29 mouse cellular contexts compared by ENCODE assay signal in the genomic region with DNA sequence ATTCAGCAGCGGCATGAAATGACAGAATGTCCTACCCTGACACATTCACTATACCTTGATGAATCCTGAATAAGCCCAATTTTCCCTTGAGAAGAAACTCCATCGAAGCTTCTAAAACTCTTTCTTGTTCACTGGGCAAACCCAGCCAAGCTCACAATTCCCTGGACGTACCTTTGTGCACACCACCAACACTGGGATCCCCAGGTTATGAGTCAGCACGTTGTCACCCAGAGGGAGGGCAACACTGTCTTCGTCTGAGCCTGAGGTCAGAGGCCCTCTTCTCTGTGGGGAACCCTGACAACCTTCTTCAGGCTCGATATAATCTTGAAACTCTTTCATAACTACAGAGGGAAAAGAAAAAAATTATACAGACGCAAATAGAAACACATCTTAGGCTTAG.
"Had no signal": no experiment of that assay in that cellular context is flagged by ENCODE, and none has a peak within 500 bp of the region (broad histone marks: within the 10 kb centered on the region; RNA-seq: fewer than 3 reads in every experiment).

No protein-coding gene starts in this region.

- H3K27ac ChIP-seq: heart, embryonic 13.5 days; heart, embryonic 15.5 days; hindbrain, embryonic 10.5 days; hindbrain, embryonic 12.5 days; hindbrain, embryonic 13.5 days; hindbrain, embryonic 14.5 days; hindbrain, embryonic 15.5 days; hindbrain, postnatal 0 days; intestine, embryonic 15.5 days; kidney, embryonic 15.5 days; kidney, postnatal 0 days; layer of hippocampus, adult 2 months; left cerebral cortex, adult 2 months had no signal

- DNase-seq: heart, postnatal 10 days; heart, postnatal 14 days; heart, postnatal 36 days; heart, postnatal 4 days; kidney, adult 11 months; kidney, adult 18-20 months; kidney, adult 2 months; kidney, adult 8-10 months; kidney, adult 9 months; kidney, postnatal 10 days; kidney, postnatal 14 days; kidney, postnatal 25 days; kidney, postnatal 36 days; kidney, postnatal 4 days; layer of hippocampus, adult 9-11 months; layer of hippocampus, postnatal 36 days had no signal

- H3K27me3 ChIP-seq: heart, embryonic 13.5 days; heart, embryonic 15.5 days; hindbrain, embryonic 12.5 days; hindbrain, embryonic 13.5 days; hindbrain, embryonic 15.5 days; intestine, embryonic 15.5 days; kidney, embryonic 15.5 days had no signal

- H3K4me1 ChIP-seq: hindbrain, embryonic 10.5 days; intestine, embryonic 15.5 days had no signal

- H3K9me3 ChIP-seq: heart, embryonic 13.5 days; heart, embryonic 15.5 days; hindbrain, embryonic 10.5 days; hindbrain, embryonic 12.5 days; hindbrain, embryonic 13.5 days; hindbrain, embryonic 15.5 days; intestine, embryonic 15.5 days; kidney, embryonic 15.5 days had no signal

- H3K4me3 ChIP-seq: heart, embryonic 13.5 days; heart, embryonic 15.5 days; hindbrain, embryonic 10.5 days; hindbrain, embryonic 12.5 days; hindbrain, embryonic 13.5 days; hindbrain, embryonic 15.5 days; intestine, embryonic 15.5 days; kidney, embryonic 15.5 days; layer of hippocampus, adult 2 months; left cerebral cortex, adult 2 months had no signal
